Mouse (Mus musculus) kidney, adult 18-20 months (tissue): Measurements from ENCODE around the gene Pde8b.
A peak's percentile ranks its signal among the peaks of the same experiment; 100 is the strongest.

Experiments used
- DNase-seq: peaks from one replicate; pipeline ENCODE4 v3.0.0; 2021

The Pde8b gene

GRCm38 (mm10) chr13:95073445-95074172 is 176.5 kb downstream of the Pde8b start:
- DNase-seq: no peak

GRCm38 (mm10) chr13:95070268-95070667 is 179.9 kb downstream of the Pde8b start:
- no peak for DNase-seq

- peak; percentile 6 for DNase-seq
Measured at GRCm38 (mm10) chr13:95067854-95068253, 182.3 kb downstream of the Pde8b start.

- no peak for DNase-seq
Measured at GRCm38 (mm10) chr13:95063390-95064017, 186.6 kb downstream of the Pde8b start.

- peak; percentile 11 for DNase-seq
Measured at GRCm38 (mm10) chr13:95058885-95059284, 191.3 kb downstream of the Pde8b start.

- peak; percentile 11 for DNase-seq
Measured at GRCm38 (mm10) chr13:95056501-95057280, 193.4 kb downstream of the Pde8b start.

GRCm38 (mm10) chr13:95055742-95056388 is 194.3 kb downstream of the Pde8b start:
- no peak for DNase-seq

- no peak for DNase-seq
Measured at GRCm38 (mm10) chr13:95052421-95052820, 197.7 kb downstream of the Pde8b start.

GRCm38 (mm10) chr13:95050398-95050797 is 199.7 kb downstream of the Pde8b start:
- no peak for DNase-seq

GRCm38 (mm10) chr13:95044108-95044507 is 206.0 kb downstream of the Pde8b start:
- no peak for DNase-seq

- DNase-seq: no peak
Measured at GRCm38 (mm10) chr13:95040140-95040738, 209.9 kb downstream of the Pde8b start.

GRCm38 (mm10) chr13:95038200-95038599 is 211.9 kb downstream of the Pde8b start:
- DNase-seq: no peak

GRCm38 (mm10) chr13:95034715-95035114 is 215.4 kb downstream of the Pde8b start:
- DNase-seq: no peak

- no peak for DNase-seq
Measured at GRCm38 (mm10) chr13:95034094-95034493, 216.0 kb downstream of the Pde8b start.

- no peak for DNase-seq
Measured at GRCm38 (mm10) chr13:95032973-95033372, 217.2 kb downstream of the Pde8b start.

GRCm38 (mm10) chr13:95032127-95032831 is 217.9 kb downstream of the Pde8b start:
- no peak for DNase-seq

GRCm38 (mm10) chr13:95030828-95031227 is 219.3 kb downstream of the Pde8b start:
- DNase-seq: no peak

GRCm38 (mm10) chr13:95020216-95020615 is 229.9 kb downstream of the Pde8b start:
- no peak for DNase-seq

GRCm38 (mm10) chr13:95019345-95019744 is 230.8 kb downstream of the Pde8b start:
- DNase-seq: no peak

GRCm38 (mm10) chr13:95017916-95018315 is 232.2 kb downstream of the Pde8b start:
- peak; percentile 67 for DNase-seq

GRCm38 (mm10) chr13:95017278-95017677 is 232.9 kb downstream of the Pde8b start:
- DNase-seq: no peak
